Mouse (Mus musculus): ENCODE results near the gene Gm11011. TPM values are rescaled to one million over a fixed set of nuclear protein-coding genes. Genes with fewer than 3 reads are reported as not detected.
A peak's percentile ranks its signal among the peaks of the same experiment; 100 is the strongest.
"Not testable (repeated sequence)": the region's sequence is repeated elsewhere in the genome, so short reads cannot be mapped to it uniquely, and the experiment has no call there.

Gm11011 gene
- polyA plus RNA-seq (2014; fragmentation: Nextera tagmentation; extraction: Ambion mirVana), result not detected in 2 replicates

GRCm38 (mm10) chr2:169587645-169588044 lies at the start of gene Gm11011:
Gm11011 (minus strand) TSS chr2:169587745.
- not testable (repeated sequence) for H3K27me3 ChIP-seq (replicated peaks; ENCODE audit: control insufficient read depth, insufficient read depth, low read length); H3K4me1 ChIP-seq (ENCODE audit: control insufficient read depth, insufficient read depth, low read length); H3K4me2 ChIP-seq (ENCODE audit: low read length); ATAC-seq; H3K9ac ChIP-seq (ENCODE audit: low read length); H3K4me3 ChIP-seq (ENCODE audit: low read depth, low read length); H3K9me3 ChIP-seq (replicated peaks; ENCODE audit: control insufficient read depth, low read length); H3K36me3 ChIP-seq (ENCODE audit: control insufficient read depth, insufficient read depth, low read length); H3K27ac ChIP-seq (ENCODE audit: low read depth, low read length); DNase-seq (ENCODE audit: low spot score)

DNA sequence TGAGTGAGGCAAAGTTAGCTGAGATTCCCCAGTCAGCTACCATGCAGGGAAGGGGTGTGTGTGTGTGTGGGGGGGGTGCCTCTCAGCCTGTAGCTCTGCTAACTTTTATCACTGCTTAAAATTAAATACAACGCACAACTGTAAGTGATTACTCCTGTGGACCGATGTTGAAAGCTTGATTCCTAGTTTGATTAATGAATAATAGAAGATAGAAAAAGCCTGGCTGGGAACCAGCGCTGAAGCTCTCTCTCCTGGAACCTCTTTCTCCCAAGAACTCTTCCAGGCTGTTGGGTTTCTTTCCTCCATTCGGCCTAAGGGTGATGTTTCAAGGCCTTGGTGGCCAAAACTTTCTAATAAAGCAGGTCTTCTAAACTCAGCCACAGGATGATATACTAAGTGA lies 48.9 kb upstream of the Gm11011 start:
- no peak for DNase-seq (ENCODE audit: low spot score)

GRCm38 (mm10) chr2:169635428-169635827 lies 47.9 kb upstream of the Gm11011 start:
- Histone ChIP-seq H3K9me3 (replicated peaks; ENCODE audit: control insufficient read depth, low read length) (no peaks in the 10 kb centered on the region), H3K27ac (ENCODE audit: low read depth, low read length) (no peak overlapping the region), H3K36me3 (ENCODE audit: control insufficient read depth, insufficient read depth, low read length) (no peaks in the 10 kb centered on the region), H3K4me2 (ENCODE audit: low read length) (peak overlapping the region; percentile 99), H3K4me1 (ENCODE audit: control insufficient read depth, insufficient read depth, low read length) (peaks cover 4% of the 10 kb centered on the region; the same call in 1 of the 2 replicates), H3K9ac (ENCODE audit: low read length) (peak overlapping the region; percentile 29; the same call in 1 of the 2 replicates), H3K27me3 (replicated peaks; ENCODE audit: control insufficient read depth, insufficient read depth, low read length) (no peaks in the 10 kb centered on the region), H3K4me3 (ENCODE audit: low read depth, low read length) (peak overlapping the region; percentile 56)
- 30% methylated on average over 7 of the region's 7 CpGs for WGBS
- ATAC-seq (no peak), DNase-seq (ENCODE audit: low spot score) (no peak)

More for the DNA sequence above, 48.9 kb upstream of the Gm11011 start:
- Histone ChIP-seq H3K9ac (ENCODE audit: low read length) (no peak overlapping the region), H3K4me3 (ENCODE audit: low read depth, low read length) (no peak overlapping the region), H3K4me2 (ENCODE audit: low read length) (no peak overlapping the region; the same call in 1 of the 2 replicates), H3K27me3 (replicated peaks; ENCODE audit: control insufficient read depth, insufficient read depth, low read length) (no peaks in the 10 kb centered on the region), H3K4me1 (ENCODE audit: control insufficient read depth, insufficient read depth, low read length) (peaks cover 4% of the 10 kb centered on the region; the same call in 1 of the 2 replicates), H3K36me3 (ENCODE audit: control insufficient read depth, insufficient read depth, low read length) (no peaks in the 10 kb centered on the region), H3K27ac (ENCODE audit: low read depth, low read length) (no peak overlapping the region), H3K9me3 (replicated peaks; ENCODE audit: control insufficient read depth, low read length) (no peaks in the 10 kb centered on the region)
- 77% methylated on average over 4 of the region's 4 CpGs for WGBS
- no peak for ATAC-seq

GRCm38 (mm10) chr2:169634619-169635382 lies 47.3 kb upstream of the Gm11011 start:
- 51% methylated on average over 17 of the region's 17 CpGs for WGBS
- peak overlapping the region; percentile 76; the same call in 1 of the 2 replicates for H3K9ac ChIP-seq (ENCODE audit: low read length)
- ATAC-seq, result no peak
- no peak overlapping the region for H3K27ac ChIP-seq (ENCODE audit: low read depth, low read length)
- peaks cover 4% of the 10 kb centered on the region; the same call in 1 of the 2 replicates for H3K4me1 ChIP-seq (ENCODE audit: control insufficient read depth, insufficient read depth, low read length)
- no peaks in the 10 kb centered on the region for H3K27me3 ChIP-seq (replicated peaks; ENCODE audit: control insufficient read depth, insufficient read depth, low read length)
- H3K36me3 ChIP-seq (ENCODE audit: control insufficient read depth, insufficient read depth, low read length), result no peaks in the 10 kb centered on the region
- H3K4me3 ChIP-seq (ENCODE audit: low read depth, low read length), result peak overlapping the region; percentile 56
- peak overlapping the region; percentile 99 for H3K4me2 ChIP-seq (ENCODE audit: low read length)
- H3K9me3 ChIP-seq (replicated peaks; ENCODE audit: control insufficient read depth, low read length), result no peaks in the 10 kb centered on the region
- no peak for DNase-seq (ENCODE audit: low spot score)

GRCm38 (mm10) chr2:169633491-169634289 lies 46.1 kb upstream of the Gm11011 start:
- DNase-seq (ENCODE audit: low spot score) (peak; percentile 47), ATAC-seq (peak; percentile 42; the same call in 1 of the 2 replicates)
- Histone ChIP-seq H3K27ac (ENCODE audit: low read depth, low read length) (no peak overlapping the region), H3K4me3 (ENCODE audit: low read depth, low read length) (peak overlapping the region; percentile 56), H3K4me2 (ENCODE audit: low read length) (peak overlapping the region; percentile 99), H3K9me3 (replicated peaks; ENCODE audit: control insufficient read depth, low read length) (no peaks in the 10 kb centered on the region), H3K9ac (ENCODE audit: low read length) (peak overlapping the region; percentile 76), H3K27me3 (replicated peaks; ENCODE audit: control insufficient read depth, insufficient read depth, low read length) (no peaks in the 10 kb centered on the region), H3K36me3 (ENCODE audit: control insufficient read depth, insufficient read depth, low read length) (no peaks in the 10 kb centered on the region), H3K4me1 (ENCODE audit: control insufficient read depth, insufficient read depth, low read length) (peaks cover 4% of the 10 kb centered on the region; the same call in 1 of the 2 replicates)
- WGBS, result 1% methylated on average over 38 of the region's 38 CpGs

DNA sequence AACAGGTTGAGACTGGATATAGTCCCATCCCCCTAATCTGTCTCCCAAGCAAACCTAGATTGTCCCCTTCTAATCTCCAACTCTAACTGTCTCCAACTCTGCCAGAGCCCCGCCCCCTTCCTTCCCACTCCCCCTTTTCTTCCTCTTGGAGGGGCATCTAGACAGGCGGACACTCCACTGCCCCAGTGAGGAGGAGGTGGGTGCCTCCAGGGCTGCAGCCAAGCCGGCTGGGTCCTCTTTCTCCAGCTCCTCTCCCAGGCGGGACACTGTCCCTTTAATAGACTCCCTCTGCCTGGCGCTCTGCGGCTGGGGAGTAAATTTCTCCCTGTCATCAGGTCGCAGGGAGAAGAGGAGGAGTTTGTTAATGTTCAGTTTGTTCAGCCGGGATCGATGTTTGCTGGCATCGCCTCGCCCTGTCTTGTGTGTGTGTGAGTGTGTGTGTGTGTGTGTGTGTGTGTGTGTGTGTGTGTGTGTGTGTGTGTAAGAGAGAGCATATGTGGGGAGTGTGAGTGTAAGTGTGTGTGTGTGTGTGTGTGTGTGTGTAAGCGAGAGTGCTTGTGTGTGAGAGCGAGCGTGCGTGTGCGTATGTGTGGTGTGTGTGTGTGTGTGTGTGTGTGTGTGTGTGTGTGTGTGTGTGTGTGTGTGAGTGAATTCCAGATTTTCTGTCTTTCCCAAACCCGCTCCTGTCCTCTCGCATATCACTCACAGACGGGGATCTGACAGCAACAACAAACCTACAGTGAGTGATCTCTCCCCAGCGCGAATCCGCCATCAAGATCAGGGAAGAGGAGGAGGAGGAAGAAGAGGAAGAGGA lies 45.0 kb upstream of the Gm11011 start, which contains the start of gene Tshz2:
Tshz2 (plus strand) TSS at position 676 of the 814 bp plus-strand sequence.
- Histone ChIP-seq H3K9me3 (replicated peaks; ENCODE audit: control insufficient read depth, low read length) (no peaks in the 10 kb centered on the region), H3K4me1 (ENCODE audit: control insufficient read depth, insufficient read depth, low read length) (peaks cover 4% of the 10 kb centered on the region; the same call in 1 of the 2 replicates), H3K4me2 (ENCODE audit: low read length) (peak within 1 kb of the TSS; percentile 99), H3K27ac (ENCODE audit: low read depth, low read length) (peak within 1 kb of the TSS; percentile 55; the same call in 1 of the 2 replicates), H3K36me3 (ENCODE audit: control insufficient read depth, insufficient read depth, low read length) (no peaks in the 10 kb centered on the region), H3K9ac (ENCODE audit: low read length) (peak within 1 kb of the TSS; percentile 76), H3K4me3 (ENCODE audit: low read depth, low read length) (peak within 1 kb of the TSS; percentile 56), H3K27me3 (replicated peaks; ENCODE audit: control insufficient read depth, insufficient read depth, low read length) (no peaks in the 10 kb centered on the region)
- peak; percentile 77 for ATAC-seq
- peak; percentile 78 for DNase-seq (ENCODE audit: low spot score)
- WGBS, result under 1% methylated on average over 21 of the region's 22 CpGs

DNA sequence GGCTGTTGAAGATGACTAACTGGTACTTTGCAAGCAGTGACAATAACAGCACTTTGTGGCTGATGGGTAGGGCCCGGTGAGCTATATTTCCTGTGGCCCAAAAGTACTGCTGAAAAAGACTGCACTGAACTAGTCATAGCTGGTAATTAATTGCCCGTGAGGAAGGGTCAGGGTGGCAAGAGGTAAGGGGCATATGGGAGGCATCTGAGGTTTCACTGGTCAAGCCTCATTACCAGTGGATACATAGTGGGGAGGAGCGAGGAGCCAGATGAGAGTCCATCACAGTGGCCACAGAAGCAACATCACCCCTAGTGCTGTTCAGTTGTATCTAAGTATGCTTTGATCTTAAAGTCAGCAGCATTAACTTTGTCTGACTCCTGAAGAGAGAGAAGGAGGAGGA lies 42.5 kb upstream of the Gm11011 start:
- Histone ChIP-seq H3K9ac (ENCODE audit: low read length) (no peak overlapping the region), H3K4me3 (ENCODE audit: low read depth, low read length) (no peak overlapping the region), H3K9me3 (replicated peaks; ENCODE audit: control insufficient read depth, low read length) (no peaks in the 10 kb centered on the region), H3K27me3 (replicated peaks; ENCODE audit: control insufficient read depth, insufficient read depth, low read length) (no peaks in the 10 kb centered on the region), H3K36me3 (ENCODE audit: control insufficient read depth, insufficient read depth, low read length) (no peaks in the 10 kb centered on the region), H3K27ac (ENCODE audit: low read depth, low read length) (no peak overlapping the region), H3K4me2 (ENCODE audit: low read length) (no peak overlapping the region), H3K4me1 (ENCODE audit: control insufficient read depth, insufficient read depth, low read length) (peaks cover 4% of the 10 kb centered on the region; the same call in 1 of the 2 replicates)
- ATAC-seq (no peak), DNase-seq (ENCODE audit: low spot score) (no peak)
- 88% methylated on average over 3 of the region's 3 CpGs for WGBS

GRCm38 (mm10) chr2:169621201-169621710 lies 33.7 kb upstream of the Gm11011 start:
- Histone ChIP-seq H3K27me3 (replicated peaks; ENCODE audit: control insufficient read depth, insufficient read depth, low read length) (no peaks in the 10 kb centered on the region), H3K9me3 (replicated peaks; ENCODE audit: control insufficient read depth, low read length) (no peaks in the 10 kb centered on the region), H3K36me3 (ENCODE audit: control insufficient read depth, insufficient read depth, low read length) (no peaks in the 10 kb centered on the region), H3K27ac (ENCODE audit: low read depth, low read length) (no peak overlapping the region), H3K9ac (ENCODE audit: low read length) (no peak overlapping the region), H3K4me3 (ENCODE audit: low read depth, low read length) (no peak overlapping the region), H3K4me1 (ENCODE audit: control insufficient read depth, insufficient read depth, low read length) (no peaks in the 10 kb centered on the region; the same call in 1 of the 2 replicates), H3K4me2 (ENCODE audit: low read length) (peak overlapping the region; percentile 14; the same call in 1 of the 2 replicates)
- WGBS, result 54% methylated on average over 15 of the region's 15 CpGs
- peak; percentile 52 for DNase-seq (ENCODE audit: low spot score)
- no peak for ATAC-seq

Measured in forebrain, embryonic 14.5 days (tissue).